Mouse (Mus musculus): Measurements from ENCODE around the gene Usp5. TPM values are rescaled to one million over a fixed set of nuclear protein-coding genes. Genes with fewer than 3 reads are reported as not detected.
A peak's percentile ranks its signal among the peaks of the same experiment; 100 is the strongest.
"Not testable (repeated sequence)": the region's sequence is repeated elsewhere in the genome, so short reads cannot be mapped to it uniquely, and the experiment has no call there.

Usp5 gene
- polyA plus RNA-seq, 1 experiment from 2014 or later, result 162 TPM

GRCm38 (mm10) chr6:124850535-124850934 is 21.3 kb upstream of the Usp5 start:
- no peak for ATAC-seq (ENCODE audit: low read depth)
- WGBS, result 45% methylated on average over 6 of the region's 8 CpGs

DNA sequence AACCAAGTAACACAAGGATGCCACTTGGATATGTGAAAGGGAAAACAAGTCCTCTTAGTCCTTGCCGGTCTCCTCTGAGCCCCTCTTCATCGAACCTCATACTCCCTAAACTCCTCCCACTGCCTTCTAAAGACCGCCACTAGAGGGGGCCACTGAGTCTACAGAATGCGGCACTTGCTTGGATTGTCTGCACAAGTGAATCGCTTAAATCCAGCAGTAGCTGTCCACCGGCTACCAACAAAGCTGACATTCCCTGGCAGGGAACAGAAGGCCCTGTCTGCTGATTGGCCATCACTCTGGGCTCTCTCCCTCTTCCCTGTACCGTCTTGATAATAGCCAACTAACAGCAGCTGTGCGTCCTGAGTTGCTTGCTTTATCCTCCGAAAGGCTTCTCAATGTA is 18.0 kb upstream of the Usp5 start:
- Histone ChIP-seq H3K4me1 (ENCODE audit: control insufficient read depth, insufficient read depth, low read length) (no peaks in the 10 kb centered on the region), H3K4me2 (ENCODE audit: low read depth, low read length) (no peak overlapping the region; the same call in 1 of the 2 replicates), H3K4me3 (ENCODE audit: low read depth, low read length) (no peak overlapping the region), H3K9ac (replicated peaks; ENCODE audit: low read depth, low read length) (no peak overlapping the region), H3K36me3 (ENCODE audit: control insufficient read depth, insufficient read depth, low read length) (peaks cover 10% of the 10 kb centered on the region; the same call in 1 of the 2 replicates), H3K9me3 (ENCODE audit: control insufficient read depth, low read length) (no peaks in the 10 kb centered on the region), H3K27ac (ENCODE audit: low read depth, low read length) (peak overlapping the region; percentile 52; the same call in 1 of the 2 replicates), H3K27me3 (ENCODE audit: control insufficient read depth, insufficient read depth, low read length) (no peaks in the 10 kb centered on the region)
- WGBS, result 4% methylated on average over 9 of the region's 9 CpGs
- peak; percentile 90 for ATAC-seq (ENCODE audit: low read depth)

More at GRCm38 (mm10) chr6:124850535-124850934, 21.3 kb upstream of the Usp5 start:
- no peak overlapping the region for H3K27ac ChIP-seq (ENCODE audit: low read depth, low read length)
- no peaks in the 10 kb centered on the region for H3K9me3 ChIP-seq (ENCODE audit: control insufficient read depth, low read length)
- no peaks in the 10 kb centered on the region for H3K4me1 ChIP-seq (ENCODE audit: control insufficient read depth, insufficient read depth, low read length)
- no peaks in the 10 kb centered on the region for H3K27me3 ChIP-seq (ENCODE audit: control insufficient read depth, insufficient read depth, low read length)
- H3K4me3 ChIP-seq (ENCODE audit: low read depth, low read length), result no peak overlapping the region
- H3K36me3 ChIP-seq (ENCODE audit: control insufficient read depth, insufficient read depth, low read length), result peaks cover 8% of the 10 kb centered on the region; the same call in 1 of the 2 replicates
- no peak overlapping the region for H3K9ac ChIP-seq (replicated peaks; ENCODE audit: low read depth, low read length)
- H3K4me2 ChIP-seq (ENCODE audit: low read depth, low read length), result no peak overlapping the region

GRCm38 (mm10) chr6:124840241-124841167 is 11.2 kb upstream of the Usp5 start, which contains the start of gene Gnb3:
Gene Gnb3, minus strand, starts transcription at chr6:124840275.
- H3K4me3 ChIP-seq (ENCODE audit: low read depth, low read length), result no peak within 1 kb of the TSS
- H3K4me1 ChIP-seq (ENCODE audit: control insufficient read depth, insufficient read depth, low read length), result no peaks in the 10 kb centered on the region
- H3K9me3 ChIP-seq (ENCODE audit: control insufficient read depth, low read length), result no peaks in the 10 kb centered on the region
- no peak within 1 kb of the TSS for H3K4me2 ChIP-seq (ENCODE audit: low read depth, low read length)
- H3K9ac ChIP-seq (replicated peaks; ENCODE audit: low read depth, low read length), result peak within 1 kb of the TSS; percentile 8; the same call in 1 of the 2 replicates
- no peak within 1 kb of the TSS for H3K27ac ChIP-seq (ENCODE audit: low read depth, low read length)
- H3K27me3 ChIP-seq (ENCODE audit: control insufficient read depth, insufficient read depth, low read length), result no peaks in the 10 kb centered on the region
- H3K36me3 ChIP-seq (ENCODE audit: control insufficient read depth, insufficient read depth, low read length), result peaks cover 3% of the 10 kb centered on the region
- 42% methylated on average over 15 of the region's 15 CpGs for WGBS
- no peak for ATAC-seq (ENCODE audit: low read depth)

DNA sequence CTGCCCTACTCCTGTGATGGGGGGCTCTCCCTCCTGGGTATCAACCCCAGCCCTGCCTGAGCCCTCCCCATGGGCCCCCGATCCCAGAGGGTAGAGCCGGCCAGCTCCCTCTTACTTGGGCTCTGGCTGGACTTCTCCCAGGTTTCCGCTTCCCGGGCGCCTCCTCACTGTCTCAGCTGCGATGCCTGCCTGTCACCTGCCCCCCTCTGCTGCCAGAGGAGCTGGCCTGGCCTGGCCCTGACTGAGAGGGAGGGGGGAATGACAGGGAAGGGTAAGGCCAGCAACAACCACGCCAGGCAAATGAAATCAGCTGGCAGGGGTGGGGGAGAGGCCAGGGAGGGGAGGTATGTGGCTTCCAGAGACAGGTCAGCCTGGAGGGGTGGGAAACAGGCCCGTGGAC is 10.5 kb upstream of the Usp5 start:
- H3K4me2 ChIP-seq (ENCODE audit: low read depth, low read length), result no peak overlapping the region
- H3K27ac ChIP-seq (ENCODE audit: low read depth, low read length), result no peak overlapping the region
- ATAC-seq (ENCODE audit: low read depth), result no peak
- 13% methylated on average over 8 of the region's 8 CpGs for WGBS
- H3K9me3 ChIP-seq (ENCODE audit: control insufficient read depth, low read length), result no peaks in the 10 kb centered on the region
- peak overlapping the region; percentile 8; the same call in 1 of the 2 replicates for H3K9ac ChIP-seq (replicated peaks; ENCODE audit: low read depth, low read length)
- no peak overlapping the region for H3K4me3 ChIP-seq (ENCODE audit: low read depth, low read length)
- H3K4me1 ChIP-seq (ENCODE audit: control insufficient read depth, insufficient read depth, low read length), result no peaks in the 10 kb centered on the region
- no peaks in the 10 kb centered on the region; the same call in 1 of the 2 replicates for H3K36me3 ChIP-seq (ENCODE audit: control insufficient read depth, insufficient read depth, low read length)
- no peaks in the 10 kb centered on the region for H3K27me3 ChIP-seq (ENCODE audit: control insufficient read depth, insufficient read depth, low read length)

GRCm38 (mm10) chr6:124836411-124836810 is 7.1 kb upstream of the Usp5 start:
- H3K27me3 ChIP-seq (ENCODE audit: control insufficient read depth, insufficient read depth, low read length), result no peaks in the 10 kb centered on the region
- no peak overlapping the region for H3K4me3 ChIP-seq (ENCODE audit: low read depth, low read length)
- H3K36me3 ChIP-seq (ENCODE audit: control insufficient read depth, insufficient read depth, low read length), result no peaks in the 10 kb centered on the region; the same call in 1 of the 2 replicates
- H3K27ac ChIP-seq (ENCODE audit: low read depth, low read length), result no peak overlapping the region
- H3K9ac ChIP-seq (replicated peaks; ENCODE audit: low read depth, low read length), result no peak overlapping the region
- H3K4me2 ChIP-seq (ENCODE audit: low read depth, low read length), result no peak overlapping the region
- no peaks in the 10 kb centered on the region for H3K4me1 ChIP-seq (ENCODE audit: control insufficient read depth, insufficient read depth, low read length)
- H3K9me3 ChIP-seq (ENCODE audit: control insufficient read depth, low read length), result no peaks in the 10 kb centered on the region
- ATAC-seq (ENCODE audit: low read depth), result no peak
- 85% methylated on average over 7 of the region's 7 CpGs for WGBS

GRCm38 (mm10) chr6:124835531-124835930 is 6.2 kb upstream of the Usp5 start:
- H3K9ac ChIP-seq (replicated peaks; ENCODE audit: low read depth, low read length), result no peak overlapping the region
- no peaks in the 10 kb centered on the region for H3K27me3 ChIP-seq (ENCODE audit: control insufficient read depth, insufficient read depth, low read length)
- H3K4me1 ChIP-seq (ENCODE audit: control insufficient read depth, insufficient read depth, low read length), result peaks cover under 1% of the 10 kb centered on the region; the same call in 1 of the 2 replicates
- no peak overlapping the region for H3K4me2 ChIP-seq (ENCODE audit: low read depth, low read length)
- no peak overlapping the region for H3K4me3 ChIP-seq (ENCODE audit: low read depth, low read length)
- H3K9me3 ChIP-seq (ENCODE audit: control insufficient read depth, low read length), result no peaks in the 10 kb centered on the region
- no peak for ATAC-seq (ENCODE audit: low read depth)
- 59% methylated on average over 10 of the region's 10 CpGs for WGBS
- H3K36me3 ChIP-seq (ENCODE audit: control insufficient read depth, insufficient read depth, low read length), result no peaks in the 10 kb centered on the region
- no peak overlapping the region for H3K27ac ChIP-seq (ENCODE audit: low read depth, low read length)

DNA sequence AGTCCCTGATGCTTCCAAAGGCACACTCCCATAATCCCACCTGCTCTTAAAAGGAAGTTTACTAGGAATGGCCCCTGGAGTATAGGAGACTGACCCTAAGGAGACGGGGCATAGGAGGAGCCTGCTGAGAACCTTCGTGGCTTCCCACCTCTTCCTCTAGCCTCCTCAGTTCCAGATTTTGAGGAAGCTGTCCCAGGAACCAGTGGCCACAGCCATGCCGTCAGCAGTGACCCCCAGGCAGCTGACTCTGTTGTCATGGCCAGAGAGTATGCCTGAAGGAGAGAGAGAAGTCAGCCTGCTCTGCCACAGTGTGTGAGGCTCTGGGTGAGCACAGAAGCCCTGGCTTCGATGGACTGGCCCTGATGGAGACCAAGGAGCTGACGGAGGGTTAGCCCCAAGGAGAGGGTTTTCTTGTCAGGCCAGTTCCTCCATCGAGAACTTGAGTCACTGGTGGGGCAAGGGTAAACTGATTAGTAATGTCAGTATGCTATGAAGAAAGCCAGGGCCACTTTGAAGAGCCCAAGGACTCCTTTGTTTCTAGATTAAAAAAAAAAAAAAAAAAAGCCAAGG is 5.3 kb upstream of the Usp5 start:
- Histone ChIP-seq H3K36me3 (ENCODE audit: control insufficient read depth, insufficient read depth, low read length) (no peaks in the 10 kb centered on the region), H3K27me3 (ENCODE audit: control insufficient read depth, insufficient read depth, low read length) (no peaks in the 10 kb centered on the region), H3K4me2 (ENCODE audit: low read depth, low read length) (no peak overlapping the region), H3K27ac (ENCODE audit: low read depth, low read length) (no peak overlapping the region), H3K4me3 (ENCODE audit: low read depth, low read length) (no peak overlapping the region), H3K9ac (replicated peaks; ENCODE audit: low read depth, low read length) (0 out of 2 replicates have a peak overlapping the region, but pooled peaks have one; percentile 21), H3K4me1 (ENCODE audit: control insufficient read depth, insufficient read depth, low read length) (peaks cover 5% of the 10 kb centered on the region; the same call in 1 of the 2 replicates), H3K9me3 (ENCODE audit: control insufficient read depth, low read length) (no peaks in the 10 kb centered on the region)
- ATAC-seq (ENCODE audit: low read depth), result no peak
- 84% methylated on average over 6 of the region's 6 CpGs for WGBS

DNA sequence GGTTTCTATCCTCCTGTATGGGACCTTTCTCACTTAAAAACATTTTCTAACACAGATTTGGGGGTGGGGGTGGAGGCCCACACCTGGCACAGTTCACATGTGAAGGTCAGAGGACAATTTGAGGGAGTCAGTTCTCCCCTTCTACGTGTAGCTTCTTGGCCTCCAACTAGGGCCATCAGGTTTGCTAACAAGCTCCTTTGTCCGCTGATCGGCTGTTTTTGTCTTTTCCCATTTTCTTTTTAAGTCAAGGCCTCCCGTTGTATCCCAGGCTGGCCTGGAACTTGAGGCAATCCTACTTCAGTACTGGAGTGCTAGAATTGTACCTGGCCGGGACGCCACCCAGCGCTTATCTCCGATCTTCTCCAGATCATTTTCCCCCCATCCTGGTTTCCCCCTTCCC is 2.4 kb upstream of the Usp5 start:
- no peak overlapping the region for H3K27ac ChIP-seq (ENCODE audit: low read depth, low read length)
- H3K4me1 ChIP-seq (ENCODE audit: control insufficient read depth, insufficient read depth, low read length), result peaks cover 16% of the 10 kb centered on the region
- no peak overlapping the region for H3K9ac ChIP-seq (replicated peaks; ENCODE audit: low read depth, low read length)
- no peaks in the 10 kb centered on the region for H3K9me3 ChIP-seq (ENCODE audit: control insufficient read depth, low read length)
- no peak overlapping the region for H3K4me2 ChIP-seq (ENCODE audit: low read depth, low read length)
- H3K27me3 ChIP-seq (ENCODE audit: control insufficient read depth, insufficient read depth, low read length), result no peaks in the 10 kb centered on the region
- H3K4me3 ChIP-seq (ENCODE audit: low read depth, low read length), result no peak overlapping the region
- H3K36me3 ChIP-seq (ENCODE audit: control insufficient read depth, insufficient read depth, low read length), result no peaks in the 10 kb centered on the region; the same call in 1 of the 2 replicates
- no peak for ATAC-seq (ENCODE audit: low read depth)
- 91% methylated on average over 8 of the region's 8 CpGs for WGBS

DNA sequence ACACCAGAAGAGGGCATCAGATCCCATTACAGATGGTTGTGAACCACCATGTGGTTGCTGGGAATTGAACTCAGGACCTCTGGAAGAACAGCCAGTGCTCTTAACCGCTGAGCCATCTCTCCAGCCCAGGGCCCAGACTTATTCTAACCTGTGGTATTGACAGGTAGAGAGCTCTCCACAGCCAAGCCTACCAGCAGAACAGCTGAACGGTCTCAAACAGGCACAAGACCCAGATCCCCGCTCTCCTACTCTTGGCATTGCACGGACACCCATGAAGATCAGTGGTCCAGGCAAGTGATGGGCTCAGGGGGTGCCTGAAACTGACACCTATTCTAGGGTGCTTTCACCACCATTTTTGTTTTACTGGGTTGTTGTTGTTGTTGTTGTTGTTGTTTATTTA is 1.9 kb upstream of the Usp5 start:
- peaks cover 16% of the 10 kb centered on the region for H3K4me1 ChIP-seq (ENCODE audit: control insufficient read depth, insufficient read depth, low read length)
- H3K9ac ChIP-seq (replicated peaks; ENCODE audit: low read depth, low read length); H3K9me3 ChIP-seq (ENCODE audit: control insufficient read depth, low read length); H3K27ac ChIP-seq (ENCODE audit: low read depth, low read length); H3K4me2 ChIP-seq (ENCODE audit: low read depth, low read length); H3K36me3 ChIP-seq (ENCODE audit: control insufficient read depth, insufficient read depth, low read length); H3K4me3 ChIP-seq (ENCODE audit: low read depth, low read length); H3K27me3 ChIP-seq (ENCODE audit: control insufficient read depth, insufficient read depth, low read length); ATAC-seq (ENCODE audit: low read depth): not testable (repeated sequence)
- WGBS, result 99% methylated on average over 4 of the region's 4 CpGs
